Mouse (Mus musculus): ENCODE data around the gene Pde4b.
A peak's percentile ranks its signal among the peaks of the same experiment; 100 is the strongest.

Gene Pde4b

DNA sequence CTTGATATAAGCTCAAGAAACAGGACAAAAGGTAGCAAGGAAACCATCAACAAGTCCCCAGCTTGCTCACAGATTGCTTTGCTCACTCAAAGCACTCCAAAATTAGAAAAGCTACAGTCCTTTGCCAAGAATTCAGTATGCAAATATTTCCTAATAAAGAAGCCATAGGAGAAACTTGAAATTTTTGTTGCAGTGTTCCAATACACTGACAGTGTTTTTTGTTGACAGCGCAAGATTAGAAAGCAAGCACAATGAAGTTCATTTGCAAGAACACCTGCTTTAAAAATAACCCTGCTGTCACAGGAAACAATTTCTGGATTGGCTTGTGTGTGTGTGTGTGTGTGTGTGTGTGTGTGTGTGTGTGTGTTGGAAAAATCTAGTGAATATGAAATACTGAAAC lies 311.2 kb downstream of the Pde4b start:
- no peak for DNase-seq (ENCODE audit: low read depth, low spot score)

DNA sequence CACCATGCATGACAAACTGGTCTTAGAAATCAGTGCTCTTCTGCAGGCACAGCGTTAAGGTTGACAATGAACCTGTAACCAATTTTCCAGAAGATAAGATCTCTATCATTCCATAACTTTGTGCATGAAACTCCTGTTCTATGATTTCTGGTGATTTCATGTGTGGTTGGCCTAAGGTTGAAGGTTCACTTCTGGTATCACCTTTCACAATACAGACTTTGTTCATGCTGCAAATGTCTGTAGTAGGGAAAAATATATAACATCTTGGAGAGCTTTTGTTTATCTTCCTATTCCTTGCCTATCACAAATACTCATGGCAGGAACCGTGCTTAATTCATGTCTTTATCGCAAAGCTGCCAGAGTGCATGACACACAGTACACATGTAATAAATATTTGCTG lies 319.5 kb downstream of the Pde4b start:
- no peak for DNase-seq (ENCODE audit: low read depth, low spot score)

DNA sequence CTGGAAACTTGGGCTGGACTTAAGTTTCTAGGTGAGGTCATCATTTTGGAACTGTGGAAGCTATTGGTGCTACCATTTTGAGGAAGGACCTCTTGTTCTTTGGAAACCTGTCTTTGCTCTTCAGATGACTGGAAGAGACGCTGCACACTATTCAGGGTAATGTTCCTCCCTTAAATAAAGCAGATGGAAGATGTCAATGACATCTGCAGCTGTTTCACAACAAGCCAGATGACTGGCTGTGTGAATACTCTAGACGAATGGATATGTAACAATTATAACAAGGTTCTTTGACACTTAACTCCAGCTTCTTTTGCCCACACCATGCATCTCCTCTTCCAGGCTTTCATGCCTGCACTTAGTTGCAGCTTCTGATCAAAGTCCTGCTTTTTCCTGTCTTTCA lies 320.8 kb downstream of the Pde4b start:
- no peak for DNase-seq (ENCODE audit: low read depth, low spot score)

DNA sequence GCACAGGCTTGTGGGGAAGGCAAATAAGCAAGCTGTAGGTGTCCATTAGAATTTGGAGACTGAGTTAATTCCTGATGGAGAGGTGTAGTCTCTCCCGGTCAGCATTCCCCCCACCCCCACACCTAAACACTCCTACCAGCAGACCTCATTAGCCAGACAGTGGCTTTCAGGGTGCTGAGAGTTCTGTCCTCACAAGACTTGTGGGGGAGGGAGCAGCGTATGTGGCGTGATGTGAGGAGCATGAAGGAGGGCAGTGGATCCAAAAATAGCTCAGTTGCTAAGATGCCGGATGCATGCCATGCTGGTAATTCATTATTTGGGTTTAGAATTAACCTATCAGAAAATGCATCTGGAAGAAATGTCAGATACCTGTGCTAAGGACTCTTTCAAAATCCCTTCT lies 321.6 kb downstream of the Pde4b start:
- DNase-seq (ENCODE audit: low read depth, low spot score), result no peak

DNA sequence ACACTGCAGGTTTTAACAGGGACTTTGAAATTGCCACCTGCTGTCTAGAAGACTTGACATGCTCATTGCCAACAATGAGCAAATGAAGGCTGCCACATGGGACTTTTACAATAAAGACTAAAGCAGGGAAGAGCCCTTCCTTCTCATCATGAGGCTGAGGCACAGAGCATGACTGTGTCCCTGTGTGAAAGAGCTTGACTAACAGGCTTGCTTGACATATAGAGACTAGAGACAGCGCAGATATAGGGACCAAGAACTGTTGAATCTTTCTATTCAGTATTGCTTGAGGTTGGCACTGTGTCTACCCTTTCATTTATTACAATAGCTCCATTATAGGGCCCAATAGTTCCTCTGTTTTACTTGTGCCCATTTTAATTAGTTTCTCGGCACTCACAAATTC lies 325.8 kb downstream of the Pde4b start:
- DNase-seq (ENCODE audit: low read depth, low spot score), result no peak

DNA sequence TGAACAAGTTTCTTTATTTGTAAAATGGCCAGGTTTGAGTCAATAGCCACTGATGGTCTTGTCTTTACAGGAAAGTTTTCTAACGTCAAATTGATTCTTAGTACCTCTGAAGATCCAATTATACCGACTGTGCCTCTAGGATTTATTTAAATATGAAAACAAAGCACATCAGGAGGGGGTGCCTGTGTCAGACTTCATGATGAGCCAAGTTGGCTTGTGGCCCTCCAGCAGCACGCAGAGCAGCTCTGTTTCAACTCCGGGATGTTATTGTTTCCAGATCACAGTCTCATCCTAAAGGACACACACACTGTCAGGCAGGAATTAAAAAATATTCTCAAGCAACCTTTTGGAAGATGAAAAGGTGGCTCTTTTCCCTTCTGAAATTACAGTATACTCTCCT lies 326.5 kb downstream of the Pde4b start:
- no peak for DNase-seq (ENCODE audit: low read depth, low spot score)

DNA sequence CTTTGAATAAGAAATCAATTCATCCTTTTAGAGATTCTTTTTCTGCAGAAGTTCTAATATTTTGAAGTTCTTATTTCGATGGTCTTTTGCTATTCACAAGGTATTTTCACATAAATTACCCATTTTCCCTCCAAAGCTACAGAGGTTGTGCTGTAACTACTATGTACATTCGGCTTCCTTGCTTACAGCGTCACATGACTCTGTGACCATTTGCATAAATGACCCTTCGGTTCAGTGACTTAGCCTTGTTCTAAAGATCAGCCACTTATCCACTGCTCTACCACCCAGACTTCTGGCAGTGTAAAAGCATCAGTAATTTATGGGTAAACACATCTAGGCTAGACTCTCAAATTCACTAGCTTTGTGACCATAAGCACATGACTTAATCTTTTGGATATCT lies 327.3 kb downstream of the Pde4b start:
- DNase-seq (ENCODE audit: low read depth, low spot score), result no peak

DNA sequence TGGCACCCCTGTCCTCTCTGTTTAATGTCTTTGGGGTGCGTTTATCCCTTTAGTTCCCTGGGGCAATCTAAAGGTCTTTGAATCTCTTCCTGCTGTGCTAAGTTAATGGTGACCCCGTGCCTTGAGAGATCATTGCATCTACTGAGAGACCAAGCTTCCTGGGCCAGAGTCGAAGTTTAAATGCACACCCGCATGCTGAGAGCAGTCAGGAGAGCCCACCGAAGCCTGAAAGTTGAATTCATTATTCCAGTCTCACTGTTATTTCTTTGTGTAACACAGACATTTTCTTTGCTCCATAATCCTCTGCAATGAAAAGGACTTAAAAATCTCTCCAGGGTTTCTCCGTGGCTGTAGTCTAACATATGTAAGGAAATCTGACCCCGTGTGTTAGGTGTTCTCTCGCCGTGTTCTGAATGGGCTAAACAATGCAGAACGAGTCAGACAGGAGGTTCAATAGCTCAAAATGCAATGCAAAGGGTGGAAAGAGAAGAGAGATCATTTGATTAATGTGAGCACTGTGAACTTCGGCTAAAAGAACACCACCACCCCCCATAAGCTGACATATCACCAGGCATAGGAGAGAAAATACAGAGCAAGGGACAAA lies 333.6 kb downstream of the Pde4b start:
- no peak for DNase-seq (ENCODE audit: low read depth, low spot score)

DNA sequence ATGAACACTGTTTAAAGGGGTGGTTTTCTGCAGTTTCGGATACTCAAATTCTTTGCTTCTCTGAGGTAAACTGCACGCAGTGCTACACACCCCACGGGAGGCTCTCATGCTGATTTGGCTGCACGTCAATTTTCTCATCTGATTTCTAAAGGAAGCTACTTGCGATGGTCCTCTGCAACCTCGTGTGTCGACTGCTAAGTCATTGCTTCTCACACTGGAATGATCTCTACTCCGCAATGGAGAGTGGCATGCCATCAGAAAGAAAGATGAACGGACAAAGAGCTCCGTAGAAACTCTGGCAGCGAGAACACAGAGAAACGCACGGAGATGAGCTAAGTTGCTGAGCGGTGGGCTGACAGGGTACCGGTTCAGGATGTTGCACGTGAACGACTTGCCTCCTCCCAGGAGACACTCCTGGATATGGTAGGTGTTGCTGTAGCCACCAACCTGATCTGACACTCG lies 334.1 kb downstream of the Pde4b start:
- DNase-seq (ENCODE audit: low read depth, low spot score), result no peak

DNA sequence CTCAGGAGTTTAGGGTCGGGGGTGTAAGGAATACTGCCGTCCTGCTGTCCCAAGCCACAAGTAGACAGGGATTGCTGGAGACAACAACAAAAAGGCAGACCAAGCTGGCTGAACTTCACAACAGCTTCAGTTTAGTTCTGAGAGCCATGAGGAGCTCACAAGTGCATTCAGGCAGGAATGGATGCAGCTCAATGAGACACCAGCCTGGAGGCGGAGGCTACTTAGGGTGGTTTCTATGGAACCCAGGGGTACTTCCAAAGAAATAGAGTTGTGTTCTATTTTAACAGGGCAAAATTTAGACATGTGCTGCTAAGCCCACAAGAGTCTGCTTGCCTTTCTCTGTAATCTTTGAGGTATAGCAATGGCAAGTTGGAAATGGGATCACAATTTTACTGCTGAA lies 336.8 kb downstream of the Pde4b start:
- no peak for DNase-seq (ENCODE audit: low read depth, low spot score)

DNA sequence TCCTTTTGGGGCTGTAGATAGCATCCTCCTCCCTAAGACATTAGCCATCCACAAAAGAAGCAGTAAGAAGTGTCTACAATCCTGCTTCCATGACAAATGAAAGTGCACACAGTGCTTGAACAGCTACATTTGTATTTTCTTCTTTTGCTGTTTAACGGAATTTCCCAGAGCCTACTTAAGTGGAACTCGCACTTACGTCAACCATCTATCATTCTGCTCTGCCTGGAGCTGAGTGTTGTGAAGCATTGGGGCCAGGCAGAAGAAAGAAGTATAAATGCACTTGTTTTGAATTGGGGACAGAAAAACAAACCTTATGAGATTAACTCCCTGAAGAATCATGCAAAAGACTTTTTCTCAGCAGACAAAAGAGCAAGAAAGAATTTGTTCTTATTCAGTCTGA lies 338.1 kb downstream of the Pde4b start:
- no peak for DNase-seq (ENCODE audit: low read depth, low spot score)

DNA sequence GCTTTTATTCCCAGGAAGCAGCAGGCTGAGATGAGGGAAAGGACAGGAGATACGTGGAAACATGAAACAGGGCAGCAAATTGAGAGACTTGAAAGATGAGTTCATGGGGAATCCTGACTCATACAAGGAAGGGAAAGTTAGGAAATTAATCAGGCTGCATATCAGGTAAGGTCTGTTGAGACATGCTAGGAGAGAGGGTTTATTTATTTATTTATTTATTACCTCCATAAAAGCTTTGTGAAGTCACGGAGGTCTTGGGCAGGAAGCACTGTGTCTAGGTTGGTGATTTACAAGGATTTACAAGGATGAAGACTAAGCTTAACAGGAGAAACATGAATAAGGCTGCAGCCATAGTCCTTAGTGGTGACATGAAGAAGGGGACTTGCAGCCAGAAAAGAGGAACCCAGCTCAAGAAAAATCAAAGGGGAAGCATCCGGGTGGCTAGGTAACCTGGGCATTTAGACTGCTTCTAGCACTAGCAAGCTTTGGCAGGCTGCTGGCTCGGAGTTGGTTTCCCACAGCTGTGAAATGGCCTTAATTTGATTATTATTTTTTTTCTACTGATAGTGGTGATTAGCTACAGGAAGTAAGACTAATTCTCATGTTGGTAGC lies 342.5 kb downstream of the Pde4b start:
- no peak for DNase-seq (ENCODE audit: low read depth, low spot score)

DNA sequence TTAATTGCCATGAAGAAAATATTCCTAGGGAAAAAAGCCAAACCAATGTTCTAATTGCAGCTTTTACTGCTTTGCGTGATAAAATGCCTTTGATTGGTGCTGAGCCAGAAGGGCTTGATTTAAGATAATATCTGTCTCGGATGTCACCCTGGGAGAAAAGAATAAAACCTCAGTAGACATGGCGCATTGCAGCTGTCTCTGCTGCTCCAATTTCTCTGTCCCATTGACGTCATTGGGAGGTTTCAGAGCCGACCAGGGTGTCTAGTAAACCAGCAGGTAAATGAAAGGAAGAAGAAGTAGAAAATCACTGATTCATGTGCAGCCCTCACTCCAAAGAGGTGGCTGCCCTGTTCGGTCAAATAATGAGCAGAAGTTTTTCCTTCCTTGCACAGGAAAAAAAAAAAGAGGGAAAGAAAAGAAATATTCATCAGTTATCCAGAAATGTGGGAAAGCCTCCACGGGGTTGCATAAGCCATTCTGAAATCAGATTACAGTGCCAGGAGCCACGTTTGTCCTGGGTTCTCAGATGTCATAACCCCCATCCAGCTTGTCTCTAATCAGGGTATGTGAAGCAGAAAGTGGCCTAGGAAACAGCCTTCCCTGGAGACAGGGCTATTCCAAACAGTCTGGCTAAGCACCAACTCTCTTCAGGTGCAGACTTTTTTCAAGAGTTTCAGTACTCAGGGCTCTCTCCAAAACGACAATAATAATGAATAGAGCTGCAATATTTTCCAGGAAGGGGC lies 344.9 kb downstream of the Pde4b start:
- no peak for DNase-seq (ENCODE audit: low read depth, low spot score)

DNA sequence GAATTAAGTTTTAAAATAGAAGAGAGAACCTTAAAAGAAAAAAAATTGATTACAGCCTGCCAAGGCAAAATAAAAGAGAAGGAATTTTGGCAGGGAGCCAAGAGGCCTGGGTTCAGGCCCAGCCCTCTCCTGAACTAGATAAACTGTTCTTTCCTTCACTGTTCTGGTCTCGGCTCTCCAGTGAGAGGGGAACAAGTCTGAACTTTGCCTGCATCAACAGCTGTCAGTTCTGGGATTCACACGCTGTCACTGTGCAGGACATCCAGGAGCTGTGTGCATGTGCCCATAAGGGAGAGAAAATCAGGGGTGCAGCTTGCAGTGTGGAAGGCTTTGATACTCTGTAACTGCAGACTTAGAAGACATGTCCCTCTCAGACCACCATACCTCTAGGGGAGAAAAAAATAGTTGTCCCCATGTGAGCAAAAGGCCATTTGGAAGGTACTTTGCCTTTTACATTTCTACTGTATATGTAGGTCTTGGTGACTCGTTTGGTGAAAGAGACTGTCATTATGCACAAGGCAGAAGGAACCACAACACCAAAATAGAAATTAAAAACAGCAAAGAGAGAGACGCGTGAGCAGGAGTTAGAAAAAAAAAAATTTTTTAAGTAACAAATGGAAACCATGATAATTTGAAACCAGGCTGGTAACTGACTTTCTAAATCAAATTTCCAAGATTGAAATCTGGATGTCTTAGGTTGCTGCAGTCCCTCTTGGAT lies 352.2 kb downstream of the Pde4b start:
- DNase-seq (ENCODE audit: low read depth, low spot score), result peak; percentile 2

DNA sequence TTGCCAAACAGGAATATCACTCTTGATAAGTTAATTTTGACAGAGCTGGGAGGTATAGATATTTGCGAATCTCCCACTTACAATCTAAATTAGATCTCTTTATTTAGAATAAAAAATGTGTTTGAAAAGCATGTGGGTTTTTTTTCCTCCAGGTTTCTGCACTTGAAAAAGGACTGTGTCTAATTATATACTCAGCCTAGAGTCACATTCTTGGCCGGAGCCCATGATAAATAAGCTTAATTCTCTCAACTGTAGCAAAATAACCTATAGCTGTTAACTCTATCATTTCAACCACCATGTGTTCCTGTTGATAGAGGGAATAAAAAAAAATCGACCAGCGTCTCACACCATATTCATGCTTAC lies 352.8 kb downstream of the Pde4b start:
- DNase-seq (ENCODE audit: low read depth, low spot score), result no peak

DNA sequence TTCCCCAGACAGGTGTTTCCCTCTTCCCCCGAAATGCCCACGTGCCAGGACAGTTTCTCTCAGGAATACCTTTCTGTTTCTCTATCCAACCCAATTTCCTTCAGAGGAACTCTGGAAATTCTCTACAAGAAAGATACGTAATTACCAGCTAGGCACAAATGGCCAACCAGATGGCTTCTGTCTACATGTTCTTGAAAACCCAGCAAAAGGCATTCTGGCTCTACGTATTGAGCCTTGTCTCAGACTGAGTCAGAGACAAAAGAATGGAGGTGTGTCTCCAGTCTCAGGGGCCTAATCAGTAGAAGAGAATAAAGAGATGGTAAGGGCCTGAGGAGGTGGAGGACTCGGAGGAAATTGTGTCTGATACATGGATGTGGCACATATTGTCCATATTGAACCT lies 356.2 kb downstream of the Pde4b start:
- no peak for DNase-seq (ENCODE audit: low read depth, low spot score)

DNA sequence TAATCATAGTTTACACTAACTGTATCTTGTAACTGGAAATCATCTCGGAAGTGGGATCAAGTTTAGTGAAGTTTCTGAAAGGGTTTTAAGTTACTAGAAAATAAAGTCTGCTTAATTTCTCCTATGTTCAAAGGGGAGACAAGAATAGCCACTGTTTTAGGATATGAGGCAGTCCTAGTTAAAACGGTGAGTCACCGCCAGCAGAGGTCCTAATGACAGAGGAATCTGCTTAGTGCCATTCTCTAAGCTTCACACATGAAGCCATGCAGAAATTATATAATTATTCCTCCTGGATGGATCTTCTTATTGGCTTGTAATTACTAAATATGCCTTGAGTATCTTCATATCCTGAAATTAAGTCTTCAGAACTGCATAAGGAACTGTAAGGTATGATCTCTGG lies 357.2 kb downstream of the Pde4b start:
- DNase-seq (ENCODE audit: low read depth, low spot score), result no peak

DNA sequence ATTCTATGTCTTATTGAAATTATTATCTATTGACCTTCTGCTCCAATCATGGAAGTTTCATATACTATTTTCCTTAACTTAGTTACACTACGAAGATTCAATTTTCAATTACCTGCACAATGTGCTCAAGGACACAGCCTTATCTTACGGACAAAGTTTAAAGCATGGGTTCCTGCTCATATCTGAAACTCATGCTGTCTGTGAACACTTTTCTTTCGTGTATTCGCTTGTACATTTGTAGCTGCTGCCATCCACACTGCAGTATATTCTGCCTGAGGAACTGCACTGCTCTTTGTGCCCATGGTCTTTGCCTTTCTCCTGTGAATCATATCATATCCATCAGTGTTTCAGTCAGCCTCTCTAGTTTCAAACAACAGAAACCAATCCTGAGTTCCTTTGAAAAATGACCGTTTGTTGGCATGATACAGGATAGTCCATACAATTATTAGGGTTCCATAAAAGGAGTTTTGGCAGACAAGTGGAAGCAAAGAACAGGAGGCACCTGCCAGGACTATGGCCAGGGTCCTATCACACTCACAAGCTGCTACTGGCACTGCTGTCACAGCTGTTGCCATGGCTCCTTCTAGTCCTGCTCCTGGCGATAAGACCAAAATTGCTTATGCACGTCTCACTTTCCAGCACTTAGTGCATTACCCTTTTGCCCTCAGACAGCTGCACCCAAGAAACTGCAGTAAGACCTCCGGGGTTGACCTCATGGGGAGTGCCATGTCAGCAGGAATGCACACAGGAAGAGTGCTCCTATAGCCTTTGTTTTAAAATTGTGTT lies 359.0 kb downstream of the Pde4b start:
- DNase-seq (ENCODE audit: low read depth, low spot score), result no peak

DNA sequence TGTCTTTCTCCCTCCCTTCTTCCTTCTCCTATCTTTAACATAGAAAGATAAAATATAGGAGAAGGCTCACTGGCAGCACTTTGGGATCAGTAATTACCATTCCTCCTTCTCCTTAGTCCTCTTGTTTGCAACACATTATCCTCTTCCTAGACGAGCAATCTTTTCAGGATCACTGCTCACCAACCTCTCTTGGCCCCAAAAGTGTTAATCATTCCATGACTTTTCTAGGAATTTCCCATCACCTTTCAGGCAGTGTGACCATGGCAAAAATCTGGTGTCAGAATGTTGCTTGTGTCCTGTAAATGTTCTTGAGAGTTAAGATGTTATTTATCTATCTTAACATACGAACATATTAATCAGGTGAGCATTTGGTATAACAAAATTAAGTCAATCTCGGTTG lies 369.1 kb downstream of the Pde4b start:
- no peak for DNase-seq (ENCODE audit: low read depth, low spot score)

DNA sequence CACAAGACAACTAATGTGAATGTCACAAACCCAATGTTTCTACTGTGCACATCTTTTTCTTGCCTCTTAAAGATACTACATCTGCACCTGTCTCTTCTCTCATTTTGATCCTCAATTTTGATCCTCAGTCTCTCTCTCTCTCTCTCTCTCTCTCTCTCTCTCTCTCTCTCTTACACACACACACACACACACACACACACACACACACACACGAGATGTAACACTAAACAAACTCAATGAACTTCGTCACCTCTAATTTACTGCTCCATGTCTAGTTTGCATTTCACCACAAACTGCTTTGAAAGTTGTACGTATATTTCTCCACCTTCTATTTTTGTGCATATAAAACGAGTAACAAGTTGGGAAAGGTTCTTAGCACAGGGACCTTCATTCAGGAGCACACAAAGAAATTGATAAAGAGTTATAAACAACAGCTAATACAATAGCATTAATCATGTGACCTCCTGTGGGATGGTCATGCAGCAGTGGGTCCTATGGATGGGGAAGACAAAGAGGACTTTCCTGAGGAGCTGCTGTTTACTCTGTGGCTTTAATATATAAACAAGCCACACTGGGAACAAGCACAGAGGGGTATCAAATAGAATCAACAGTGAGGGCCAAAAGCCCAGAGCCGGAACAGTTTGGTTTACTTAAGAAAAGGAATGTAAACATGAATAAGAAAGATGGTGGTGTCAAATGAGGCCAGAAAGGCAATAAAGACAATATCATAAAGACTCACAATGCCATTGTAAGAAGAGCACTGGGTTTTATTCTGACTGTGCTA lies 372.1 kb downstream of the Pde4b start:
- no peak for DNase-seq (ENCODE audit: low read depth, low spot score)

DNA sequence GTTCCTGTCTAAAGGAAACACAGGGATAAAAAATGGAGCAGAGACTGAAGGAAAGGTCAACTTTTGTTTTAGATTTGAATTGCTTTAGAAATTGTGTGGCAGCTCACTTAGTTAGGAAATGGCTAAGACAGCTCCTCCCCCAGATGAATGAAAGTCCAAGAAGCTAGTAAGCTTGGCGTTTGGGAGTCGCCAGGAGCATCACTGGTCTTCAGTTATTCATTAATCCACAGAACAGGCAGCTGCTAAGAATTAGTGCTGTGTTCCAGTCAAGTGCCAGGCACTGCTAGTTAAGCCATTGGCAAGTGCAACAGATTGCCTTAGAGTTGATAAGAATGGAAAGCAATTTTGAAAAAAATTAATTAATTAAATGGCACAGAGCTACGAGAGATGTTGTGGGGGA lies 390.8 kb downstream of the Pde4b start:
- no peak for DNase-seq (ENCODE audit: low read depth, low spot score)

All from 3T3-L1 (cell line).